Mouse (Mus musculus) liver, embryonic 13.5 days (tissue): Measurements from ENCODE around the gene Cstb. TPM values are rescaled to one million over a fixed set of nuclear protein-coding genes. Genes with fewer than 3 reads are reported as not detected.
A peak's percentile ranks its signal among the peaks of the same experiment; 100 is the strongest.

Source experiments
- ATAC-seq: fragments of 200-750 bp; cut with Nextera tagmentation; 2 replicates; pipeline ENCODE4 v1.8.0; 2017; ENCODE audit warnings: low read depth, mild to moderate bottlenecking, moderate number of reproducible peaks, moderate library complexity
- DNase-seq: peaks from one replicate; pipeline ENCODE4 v3.0.0; 2022
- H3K27ac ChIP-seq: fragments of 300-500 bp; sonication (generic); 2 replicates; pipeline ENCODE4 v1.5.1; 2015; ENCODE audit warnings: moderate library complexity, mild to moderate bottlenecking, inconsistent platforms
- H3K27me3 ChIP-seq: fragments of 300-500 bp; sonication (generic); 2 replicates; pipeline ENCODE4 v1.6.1; 2015; ENCODE audit warnings: mild to moderate bottlenecking, inconsistent platforms
- H3K36me3 ChIP-seq: fragments of 300-500 bp; sonication (generic); 2 replicates; pipeline ENCODE4 v1.6.1; 2015; ENCODE audit warnings: mild to moderate bottlenecking, inconsistent platforms
- H3K4me1 ChIP-seq: fragments of 300-500 bp; sonication (generic); replicated peaks from 2 replicates; pipeline ENCODE4 v1.6.1; 2015; ENCODE audit warnings: inconsistent platforms
- H3K4me2 ChIP-seq: fragments of 300-500 bp; sonication (generic); 2 replicates; pipeline ENCODE4 v1.6.1; 2015; ENCODE audit warnings: inconsistent platforms, mild to moderate bottlenecking, moderate library complexity
- H3K4me3 ChIP-seq: fragments of 300-500 bp; sonication (generic); replicated peaks from 2 replicates; pipeline ENCODE4 v1.5.1; 2015; ENCODE audit warnings: mild to moderate bottlenecking, inconsistent platforms
- H3K9ac ChIP-seq: fragments of 300-500 bp; sonication (generic); 2 replicates; pipeline ENCODE4 v1.6.1; 2015; ENCODE audit warnings: mild to moderate bottlenecking, inconsistent platforms
- H3K9me3 ChIP-seq: fragments of 300-500 bp; sonication (generic); replicated peaks from 2 replicates; pipeline ENCODE4 v1.6.1; 2016; ENCODE audit warnings: inconsistent platforms
- WGBS: fragments of 180-500 bp; shearing (Covaris S2); methylation state at CpG from one replicate; pipeline ENCODE4 v1.1.7; 2015; ENCODE audit not compliant: insufficient replicate concordance; 5-methylcytosine and 5-hydroxymethylcytosine counted together
- polyA plus RNA-seq: library from polyadenylated mRNA; unstranded; fragments of >200 nt; fragmentation: Nextera tagmentation; extraction: Ambion mirVana; gene quantifications from 2 replicates; pipeline ENCODE4 v1.2.1, GENCODE M21; 2015

Gene Cstb
- 97.6 and 107 TPM in 2 replicates for polyA plus RNA-seq

DNA sequence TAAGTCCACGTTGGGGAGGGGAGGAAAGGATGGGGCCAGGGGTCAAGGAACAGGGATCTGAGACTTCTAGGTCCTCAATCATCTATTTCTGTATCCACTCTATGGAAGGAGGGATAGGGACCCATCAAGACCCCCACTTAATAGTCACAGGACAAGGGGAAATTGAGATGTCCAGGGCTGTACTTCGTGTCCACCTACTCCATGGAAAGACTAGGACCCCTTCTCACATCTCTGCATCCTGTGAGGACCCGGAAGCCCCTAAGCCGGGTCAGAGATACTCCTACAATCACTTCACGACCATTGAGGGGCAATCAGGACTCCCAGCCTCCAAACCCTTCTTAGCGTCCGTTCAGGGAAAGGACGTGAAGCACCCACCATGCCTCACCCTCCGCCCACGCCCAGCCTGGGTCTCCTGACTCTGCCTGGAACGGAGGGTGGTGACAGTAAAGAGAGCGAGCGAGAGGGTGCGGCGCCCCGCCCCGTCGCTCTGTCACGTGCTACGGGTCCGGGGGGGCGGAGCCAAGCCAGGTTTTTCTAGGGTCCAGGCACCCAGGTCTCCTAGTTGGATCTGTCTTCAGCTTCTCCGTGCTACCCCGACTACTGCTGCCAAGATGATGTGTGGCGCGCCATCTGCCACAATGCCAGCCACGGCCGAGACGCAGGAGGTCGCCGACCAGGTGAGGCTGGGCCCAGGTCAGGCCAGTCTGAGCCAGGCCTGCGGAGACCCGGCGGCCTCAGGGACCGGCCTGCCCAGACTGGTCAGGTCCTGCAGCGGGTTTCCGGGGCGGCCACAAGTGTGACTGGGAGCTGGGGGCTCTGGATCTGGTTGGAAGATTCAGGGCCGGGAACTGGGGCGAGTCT, at the start of gene Cstb:
Cstb (plus strand) TSS at position 489 of the 861 bp plus-strand sequence.
- H3K9me3 ChIP-seq: no peaks in the 10 kb centered on the region
- H3K27me3 ChIP-seq: no peaks in the 10 kb centered on the region
- H3K9ac ChIP-seq: peak within 1 kb of the TSS; percentile 82
- DNase-seq (peak; percentile 81), ATAC-seq (peak; percentile 89)
- H3K4me2 ChIP-seq: peak within 1 kb of the TSS; percentile 88
- WGBS: 1% methylated on average over 40 of the region's 40 CpGs
- H3K4me1 ChIP-seq: peaks cover 34% of the 10 kb centered on the region
- H3K4me3 ChIP-seq: peak within 1 kb of the TSS; percentile 71
- peak within 1 kb of the TSS; percentile 72; the same call in 1 of the 2 replicates for H3K27ac ChIP-seq
- peaks cover 20% of the 10 kb centered on the region for H3K36me3 ChIP-seq

DNA sequence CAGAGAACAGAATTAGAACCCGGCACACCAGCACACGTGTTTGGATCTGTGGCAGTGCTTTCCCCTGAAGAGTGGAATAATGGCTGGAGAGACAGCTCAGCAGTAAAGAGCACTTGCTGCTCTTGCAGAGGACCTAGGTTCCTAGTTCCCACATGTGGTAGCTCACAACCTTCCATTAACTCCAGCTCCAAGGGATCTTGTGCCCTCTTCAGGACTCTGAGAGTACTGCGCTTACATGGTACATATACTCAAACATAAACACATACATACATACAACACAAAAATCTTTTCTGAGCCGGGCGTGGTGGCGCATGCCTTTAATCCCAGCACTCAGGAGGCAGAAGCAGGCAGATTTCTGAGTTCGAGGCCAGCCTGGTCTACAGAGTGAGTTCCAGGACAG, 47.0 kb upstream of the Cstb start:
- Histone ChIP-seq H3K27me3 (peaks cover 6% of the 10 kb centered on the region; the same call in 1 of the 2 replicates), H3K9me3 (0 out of 2 replicates have a peak, but pooled peaks cover 5% of the 10 kb centered on the region), H3K4me1 (peaks cover 2% of the 10 kb centered on the region; the same call in 1 of the 2 replicates), H3K36me3 (no peaks in the 10 kb centered on the region), H3K9ac (no peak overlapping the region), H3K27ac (no peak overlapping the region), H3K4me3 (no peak overlapping the region), H3K4me2 (no peak overlapping the region)
- ATAC-seq (no peak), DNase-seq (no peak)
- 88% methylated on average over 7 of the region's 7 CpGs for WGBS

DNA sequence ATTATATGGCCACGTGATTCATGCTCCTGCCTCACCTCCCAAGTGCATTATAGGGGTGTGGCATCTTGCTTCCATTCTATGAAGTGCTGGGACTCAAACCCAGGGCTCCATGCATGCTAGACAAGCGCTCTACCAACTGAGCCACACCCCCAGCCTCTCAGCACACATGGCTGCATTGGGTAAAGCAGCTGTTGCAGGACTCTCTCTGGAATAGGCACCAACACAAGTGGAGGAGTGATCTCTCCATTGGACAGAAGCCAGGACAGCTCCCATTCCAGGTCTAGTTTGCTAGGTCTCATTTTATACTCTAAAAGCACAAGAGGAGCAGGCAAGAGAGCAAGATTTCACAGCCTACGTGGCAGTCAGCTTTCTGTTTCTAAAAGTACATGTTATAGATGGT, 41.9 kb upstream of the Cstb start:
- Histone ChIP-seq H3K27me3 (peaks cover 8% of the 10 kb centered on the region), H3K36me3 (no peaks in the 10 kb centered on the region), H3K4me2 (no peak overlapping the region), H3K9ac (no peak overlapping the region), H3K9me3 (0 out of 2 replicates have a peak, but pooled peaks cover under 1% of the 10 kb centered on the region), H3K27ac (no peak overlapping the region), H3K4me3 (no peak overlapping the region), H3K4me1 (no peaks in the 10 kb centered on the region)
- DNase-seq (no peak), ATAC-seq (no peak)
- WGBS: 59% methylated on average over 3 of the region's 3 CpGs

DNA sequence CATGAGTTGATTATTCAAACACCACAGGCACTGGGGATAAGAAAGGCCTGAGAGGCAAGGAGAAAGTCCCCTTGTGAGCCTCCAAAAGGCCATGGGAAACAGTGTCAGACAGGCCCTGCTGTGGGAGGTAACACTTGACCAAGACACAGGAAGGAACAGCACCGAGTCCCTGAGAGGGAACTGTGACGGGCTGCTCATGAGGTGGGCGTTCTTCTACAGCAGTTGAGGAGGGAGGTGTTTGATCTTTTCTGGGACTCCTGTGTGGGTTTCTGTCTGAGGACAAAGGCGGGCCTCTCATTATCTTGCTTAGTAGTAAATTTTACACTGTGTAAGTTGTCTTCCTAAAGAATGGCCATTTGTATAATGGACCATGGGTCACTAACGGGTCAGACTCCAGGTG, 39.9 kb upstream of the Cstb start:
- Histone ChIP-seq H3K4me3 (no peak overlapping the region), H3K36me3 (no peaks in the 10 kb centered on the region), H3K27me3 (peaks cover 28% of the 10 kb centered on the region), H3K27ac (no peak overlapping the region), H3K9me3 (no peaks in the 10 kb centered on the region), H3K4me2 (no peak overlapping the region), H3K9ac (no peak overlapping the region), H3K4me1 (no peaks in the 10 kb centered on the region)
- no peak for ATAC-seq
- DNase-seq: no peak
- WGBS: 53% methylated on average over 5 of the region's 5 CpGs

DNA sequence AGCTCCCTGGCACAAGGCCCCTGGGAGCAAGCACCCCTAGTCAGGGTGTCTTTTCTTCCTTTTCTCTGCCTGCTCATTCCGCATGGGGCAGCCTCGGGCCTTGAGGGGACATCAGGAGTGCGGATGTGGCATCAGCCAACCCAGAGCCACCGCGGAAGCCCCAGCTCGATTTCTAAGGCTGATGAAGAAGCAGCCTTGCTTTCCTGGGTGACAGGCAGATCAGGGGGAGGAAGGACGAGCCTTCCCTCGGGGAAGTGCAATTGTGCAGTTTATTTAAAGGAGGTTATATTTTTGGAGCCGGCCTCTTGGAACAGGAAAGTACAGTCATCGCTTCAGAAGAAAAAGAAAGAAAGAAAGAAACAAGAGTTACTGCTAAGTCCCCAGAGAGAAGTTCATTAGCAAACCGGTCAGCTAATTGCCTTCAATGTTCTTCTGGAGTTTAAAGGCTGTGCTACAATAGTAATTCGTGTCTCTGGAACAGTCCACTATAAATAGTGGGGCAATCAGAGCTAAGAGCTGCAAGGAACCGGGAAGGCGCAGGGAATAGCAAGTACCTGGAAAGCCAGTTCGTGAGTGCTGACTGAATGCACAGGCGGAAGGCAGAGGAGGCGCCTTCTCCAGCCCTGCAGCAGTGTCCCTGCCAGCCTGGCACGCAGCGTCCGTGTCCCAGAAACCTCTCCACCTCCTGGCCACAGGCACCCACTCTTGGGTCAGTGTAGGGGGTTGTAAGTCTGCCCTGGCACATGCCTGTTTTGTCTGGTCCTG, 37.1 kb upstream of the Cstb start:
- H3K9me3 ChIP-seq: no peaks in the 10 kb centered on the region
- no peaks in the 10 kb centered on the region for H3K36me3 ChIP-seq
- H3K9ac ChIP-seq: no peak overlapping the region
- H3K4me2 ChIP-seq: no peak overlapping the region
- H3K27ac ChIP-seq: no peak overlapping the region
- peaks cover 11% of the 10 kb centered on the region; the same call in 1 of the 2 replicates for H3K4me1 ChIP-seq
- 58% methylated on average over 20 of the region's 20 CpGs for WGBS
- no peak overlapping the region for H3K4me3 ChIP-seq
- DNase-seq: no peak
- peaks cover 48% of the 10 kb centered on the region for H3K27me3 ChIP-seq
- no peak for ATAC-seq

DNA sequence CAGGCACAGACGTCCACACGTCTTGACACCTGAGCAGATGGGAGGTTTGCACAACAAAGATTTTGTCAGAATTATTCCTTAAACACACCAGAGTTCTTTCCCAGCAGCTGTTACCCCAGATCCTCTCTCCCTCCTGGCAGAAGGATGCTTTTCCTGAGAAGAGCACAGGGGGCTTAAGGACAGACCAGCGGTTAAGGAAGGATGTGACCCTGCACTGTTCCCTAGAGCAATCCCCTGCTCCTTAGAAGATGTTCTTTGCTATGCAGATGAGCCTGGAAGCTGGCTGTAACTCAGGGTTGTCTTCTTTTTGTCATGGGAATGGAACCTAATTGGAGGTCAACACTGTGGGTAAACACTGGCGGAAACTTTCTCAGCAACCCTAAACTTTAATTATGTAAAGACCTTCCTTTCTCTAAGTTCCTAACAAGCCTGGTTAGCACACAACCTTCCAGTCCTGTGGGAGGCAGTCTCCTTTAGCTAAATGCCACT, 34.4 kb upstream of the Cstb start:
- no peak for DNase-seq
- Histone ChIP-seq H3K27ac (no peak overlapping the region), H3K27me3 (peaks cover 48% of the 10 kb centered on the region), H3K4me1 (peaks cover 11% of the 10 kb centered on the region; the same call in 1 of the 2 replicates), H3K9me3 (no peaks in the 10 kb centered on the region), H3K4me3 (no peak overlapping the region), H3K36me3 (no peaks in the 10 kb centered on the region), H3K4me2 (no peak overlapping the region), H3K9ac (no peak overlapping the region)
- no peak for ATAC-seq
- 26% methylated on average over 4 of the region's 4 CpGs for WGBS

DNA sequence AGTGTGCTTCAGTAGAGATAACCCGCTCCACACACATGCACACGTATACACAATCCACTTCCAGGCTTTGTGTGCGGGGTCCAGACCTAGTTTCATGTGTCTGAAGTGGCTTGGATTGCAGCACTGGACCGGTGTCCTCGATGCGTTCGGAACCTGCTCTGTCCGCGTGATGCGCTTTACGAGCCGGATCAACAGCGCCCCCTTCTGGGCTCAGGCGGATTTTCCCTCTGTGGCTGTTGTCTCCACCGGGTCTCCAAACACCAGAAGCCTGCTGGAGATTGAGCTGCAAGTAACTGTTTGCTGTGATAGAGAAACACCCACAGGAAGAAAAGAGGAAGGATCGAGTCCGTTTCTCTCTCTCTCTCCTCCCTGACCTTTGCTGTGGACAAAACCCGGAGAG, 33.4 kb upstream of the Cstb start:
- ATAC-seq: peak; percentile 33; the same call in 1 of the 2 replicates
- Histone ChIP-seq H3K9me3 (no peaks in the 10 kb centered on the region), H3K9ac (no peak overlapping the region), H3K4me3 (no peak overlapping the region), H3K4me2 (no peak overlapping the region), H3K4me1 (peaks cover 11% of the 10 kb centered on the region; the same call in 1 of the 2 replicates), H3K27ac (no peak overlapping the region), H3K27me3 (peaks cover 48% of the 10 kb centered on the region), H3K36me3 (no peaks in the 10 kb centered on the region)
- DNase-seq: peak; percentile 60
- 2% methylated on average over 18 of the region's 18 CpGs for WGBS

DNA sequence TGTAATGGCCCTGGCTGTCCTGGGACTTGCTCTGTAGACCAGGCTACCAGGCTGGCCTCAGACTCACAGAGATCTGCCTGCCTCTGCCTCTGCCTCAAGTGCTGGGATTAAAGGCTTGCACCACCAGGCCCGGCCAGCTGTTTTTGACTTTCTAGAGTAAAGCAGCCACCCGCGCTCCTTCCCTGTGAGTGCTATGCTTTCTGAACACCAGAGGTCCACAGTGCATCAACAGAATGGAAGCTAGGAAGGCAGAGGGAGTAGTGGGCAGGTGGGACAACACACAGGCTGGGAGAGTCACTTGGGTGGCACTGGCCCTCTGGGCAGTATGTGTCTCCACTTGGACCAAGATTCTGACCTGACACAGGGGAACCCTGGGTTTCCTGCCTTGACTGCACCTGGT, 30.1 kb upstream of the Cstb start:
- Histone ChIP-seq H3K36me3 (peaks cover 10% of the 10 kb centered on the region), H3K4me2 (no peak overlapping the region), H3K27ac (no peak overlapping the region), H3K4me3 (no peak overlapping the region), H3K27me3 (peaks cover 22% of the 10 kb centered on the region), H3K9ac (no peak overlapping the region), H3K4me1 (peaks cover 32% of the 10 kb centered on the region), H3K9me3 (no peaks in the 10 kb centered on the region)
- ATAC-seq: no peak
- no peak for DNase-seq
- 72% methylated on average over 3 of the region's 3 CpGs for WGBS

DNA sequence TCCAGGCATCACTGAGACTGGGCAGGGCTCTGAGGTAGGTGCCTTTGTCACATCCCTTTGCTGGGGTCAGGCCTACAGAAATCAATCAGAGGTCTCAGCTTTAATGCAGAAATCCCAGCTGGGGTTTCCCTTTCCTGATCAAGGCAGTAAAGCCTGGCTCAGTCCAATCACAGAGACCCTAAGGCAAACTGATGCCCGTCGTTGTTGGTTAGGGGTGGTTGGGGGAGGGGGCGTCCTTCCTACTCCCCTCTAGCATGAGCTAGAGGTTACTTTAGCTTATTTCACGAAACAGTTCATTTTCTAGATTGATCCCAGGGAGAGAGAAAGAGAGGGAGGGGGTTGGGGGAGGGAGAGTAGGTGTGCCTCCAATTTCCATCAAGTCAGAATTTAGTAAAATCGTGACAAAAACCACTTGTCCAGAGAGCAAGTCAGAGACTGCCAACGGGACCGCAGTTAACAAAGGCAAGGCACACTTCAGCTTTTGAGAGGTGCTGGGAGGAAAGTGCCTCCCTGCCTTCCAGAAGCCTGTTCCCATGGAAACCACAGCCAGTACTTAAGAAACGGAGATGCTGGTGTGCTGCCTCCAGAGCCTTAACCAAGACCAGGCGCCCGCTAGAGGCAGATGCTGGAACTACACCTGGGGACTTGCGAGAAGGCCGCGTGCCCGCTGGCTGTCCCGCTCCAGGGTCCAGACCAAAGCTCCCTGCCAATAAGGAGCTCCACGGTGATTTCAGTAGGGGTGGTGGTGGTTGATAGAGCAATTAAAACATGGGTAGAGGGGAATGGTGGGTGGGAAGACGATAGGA, 29.4 kb upstream of the Cstb start:
- 12% methylated on average over 17 of the region's 17 CpGs for WGBS
- no peak overlapping the region for H3K9ac ChIP-seq
- peak; percentile 81 for DNase-seq
- H3K27ac ChIP-seq: no peak overlapping the region
- H3K4me2 ChIP-seq: no peak overlapping the region
- H3K36me3 ChIP-seq: peaks cover 16% of the 10 kb centered on the region
- H3K27me3 ChIP-seq: peaks cover 15% of the 10 kb centered on the region
- H3K4me3 ChIP-seq: no peak overlapping the region
- H3K9me3 ChIP-seq: no peaks in the 10 kb centered on the region
- ATAC-seq: no peak
- peaks cover 38% of the 10 kb centered on the region for H3K4me1 ChIP-seq

DNA sequence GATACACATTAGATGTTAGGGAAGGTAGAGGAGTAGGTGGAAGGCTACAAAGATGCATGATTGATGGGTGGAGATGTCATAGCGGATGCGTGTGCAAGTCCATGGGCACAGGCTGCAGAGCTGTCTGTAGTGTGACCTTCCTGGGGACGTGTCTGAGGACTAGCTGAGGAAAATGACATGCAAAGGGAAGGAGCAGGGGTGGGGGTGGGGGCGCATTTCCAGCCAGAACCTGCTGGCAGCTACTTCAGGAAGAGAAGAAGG, 28.9 kb upstream of the Cstb start:
- H3K36me3 ChIP-seq: peaks cover 21% of the 10 kb centered on the region
- ATAC-seq (no peak), DNase-seq (no peak)
- no peak overlapping the region for H3K4me3 ChIP-seq
- H3K27ac ChIP-seq: no peak overlapping the region
- no peak overlapping the region for H3K4me2 ChIP-seq
- H3K4me1 ChIP-seq: peaks cover 43% of the 10 kb centered on the region
- H3K9ac ChIP-seq: no peak overlapping the region
- 53% methylated on average over 4 of the region's 4 CpGs for WGBS
- peaks cover 10% of the 10 kb centered on the region for H3K27me3 ChIP-seq
- no peaks in the 10 kb centered on the region for H3K9me3 ChIP-seq
